Mouse (Mus musculus) E14TG2a.4 (cell line): ENCODE data around the gene Lmod2.

ENCODE experiments used
- CTCF ChIP-seq: conservative IDR thresholded peaks from 2 replicates; pipeline ENCODE4 v1.5.1; 2014; ENCODE audit warnings: low read length
- NANOG ChIP-seq: IDR thresholded peaks from 2 replicates; pipeline ENCODE4 v1.6.1; 2014; ENCODE audit warnings: borderline replicate concordance, low read length, mixed read lengths

DNA sequence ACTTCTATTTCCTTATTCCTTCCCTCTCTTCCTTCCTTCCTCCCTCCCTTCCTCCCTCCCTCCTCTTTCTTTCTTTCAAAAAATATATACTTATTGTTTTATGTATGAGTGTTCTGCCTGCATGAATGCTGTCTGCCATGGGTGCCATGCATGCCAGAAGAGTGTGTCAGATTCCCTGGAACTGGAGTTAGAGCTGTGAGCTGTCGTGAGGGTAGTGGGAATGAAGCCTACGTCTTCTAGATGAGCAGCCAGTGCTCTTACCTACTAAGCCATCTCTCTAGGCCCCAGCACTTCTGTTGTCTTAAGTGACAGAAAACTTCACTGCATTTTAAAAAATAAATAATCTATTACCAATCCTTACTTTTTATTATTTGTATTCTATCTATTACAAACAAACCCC lies 23.4 kb downstream of the Lmod2 start:
- no peak for TF ChIP-seq CTCF
- no peak for TF ChIP-seq NANOG
